Mouse (Mus musculus) cortical plate, adult 2 months (tissue): ENCODE results near the gene Crabp2.

Experiments used
- CTCF ChIP-seq: fragments of 200-500 bp; IDR thresholded peaks from 2 replicates; pipeline ENCODE4 v1.5.1; 2011; ENCODE audit warnings: mild to moderate bottlenecking, control low read depth, low read length; ENCODE audit not compliant: insufficient read depth; ENCODE audit errors: extremely low read depth
- POLR2A ChIP-seq: fragments of 200-500 bp; IDR thresholded peaks from 2 replicates; pipeline ENCODE4 v1.6.1; 2011; ENCODE audit warnings: mild to moderate bottlenecking, low read length, control low read depth; ENCODE audit not compliant: insufficient read depth; ENCODE audit errors: extremely low read depth

DNA sequence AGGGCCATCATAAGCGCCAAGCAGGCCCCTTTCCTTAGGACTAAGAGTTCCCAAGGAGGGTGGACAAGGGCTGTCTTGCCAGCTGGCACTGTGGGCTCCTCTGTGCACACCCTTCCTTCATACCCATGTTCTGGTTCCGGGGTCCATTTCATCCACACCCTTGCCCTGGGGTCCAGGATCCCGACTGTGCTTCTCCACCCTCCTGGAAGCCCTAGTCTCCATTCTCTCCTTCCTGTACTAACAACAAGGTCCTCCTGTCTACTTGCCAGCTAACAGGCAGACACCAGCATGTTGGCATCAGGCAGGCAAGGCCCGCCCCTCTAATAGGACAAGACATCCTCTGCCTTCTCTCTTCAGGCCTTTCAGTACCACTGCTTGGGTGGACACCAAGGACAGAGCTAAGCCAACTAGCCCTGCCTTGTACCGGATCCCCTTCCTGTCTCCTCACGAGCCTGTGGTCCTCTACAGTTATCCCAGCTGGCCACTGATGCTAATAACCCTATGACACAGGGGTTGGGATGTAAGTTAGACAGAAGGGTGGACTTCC is 32.8 kb downstream of the Crabp2 start:
- no peak for TF ChIP-seq CTCF
- TF ChIP-seq POLR2A = no peak
